Mouse (Mus musculus): ENCODE data around the gene Podxl.

The Podxl gene

GRCm38 (mm10) chr6:31563235-31564181, at the start of gene Podxl:
TSS of gene Podxl (minus strand) at chr6:31563981.
- DNase-seq (ENCODE audit: extremely low spot score, low spot score), result peak; percentile 86

- no peak for DNase-seq (ENCODE audit: extremely low spot score, low spot score)
Measured at GRCm38 (mm10) chr6:31612560-31613270, 48.9 kb upstream of the Podxl start.

GRCm38 (mm10) chr6:31606429-31606828, 42.6 kb upstream of the Podxl start:
- DNase-seq (ENCODE audit: extremely low spot score, low spot score), result no peak

GRCm38 (mm10) chr6:31604629-31605265, 41.0 kb upstream of the Podxl start:
- no peak for DNase-seq (ENCODE audit: extremely low spot score, low spot score)

- no peak for DNase-seq (ENCODE audit: extremely low spot score, low spot score)
Measured at GRCm38 (mm10) chr6:31602489-31602888, 38.7 kb upstream of the Podxl start.

GRCm38 (mm10) chr6:31601131-31601530, 37.4 kb upstream of the Podxl start:
- DNase-seq (ENCODE audit: extremely low spot score, low spot score), result no peak

- DNase-seq (ENCODE audit: extremely low spot score, low spot score), result no peak
Measured at GRCm38 (mm10) chr6:31599863-31600262, 36.1 kb upstream of the Podxl start.

GRCm38 (mm10) chr6:31598349-31598911, 34.6 kb upstream of the Podxl start:
- no peak for DNase-seq (ENCODE audit: extremely low spot score, low spot score)

- no peak for DNase-seq (ENCODE audit: extremely low spot score, low spot score)
Measured at GRCm38 (mm10) chr6:31597136-31597460, 33.3 kb upstream of the Podxl start.

GRCm38 (mm10) chr6:31596346-31597135, 32.8 kb upstream of the Podxl start:
- peak; percentile 64 for DNase-seq (ENCODE audit: extremely low spot score, low spot score)

GRCm38 (mm10) chr6:31592579-31593238, 28.9 kb upstream of the Podxl start:
- DNase-seq (ENCODE audit: extremely low spot score, low spot score), result no peak

GRCm38 (mm10) chr6:31592128-31592527, 28.3 kb upstream of the Podxl start:
- no peak for DNase-seq (ENCODE audit: extremely low spot score, low spot score)

- DNase-seq (ENCODE audit: extremely low spot score, low spot score), result no peak
Measured at GRCm38 (mm10) chr6:31591676-31592075, 27.9 kb upstream of the Podxl start.

GRCm38 (mm10) chr6:31590754-31591153, 27.0 kb upstream of the Podxl start:
- no peak for DNase-seq (ENCODE audit: extremely low spot score, low spot score)

- DNase-seq (ENCODE audit: extremely low spot score, low spot score), result no peak
Measured at GRCm38 (mm10) chr6:31589268-31589667, 25.5 kb upstream of the Podxl start.

- no peak for DNase-seq (ENCODE audit: extremely low spot score, low spot score)
Measured at GRCm38 (mm10) chr6:31587655-31588054, 23.9 kb upstream of the Podxl start.

- no peak for DNase-seq (ENCODE audit: extremely low spot score, low spot score)
Measured at GRCm38 (mm10) chr6:31586127-31586526, 22.3 kb upstream of the Podxl start.

- no peak for DNase-seq (ENCODE audit: extremely low spot score, low spot score)
Measured at GRCm38 (mm10) chr6:31576151-31576550, 12.4 kb upstream of the Podxl start.

- DNase-seq (ENCODE audit: extremely low spot score, low spot score), result no peak
Measured at GRCm38 (mm10) chr6:31575063-31575462, 11.3 kb upstream of the Podxl start.

- no peak for DNase-seq (ENCODE audit: extremely low spot score, low spot score)
Measured at GRCm38 (mm10) chr6:31571459-31571858, 7.7 kb upstream of the Podxl start.
